Mouse (Mus musculus) CH12.LX (cell line): ENCODE data around the gene Rasgrp3.
A peak's percentile ranks its signal among the peaks of the same experiment; 100 is the strongest.

Source experiments
- CHD2 ChIP-seq: IDR thresholded peaks from 2 replicates; pipeline ENCODE4 v1.6.1; 2011; ENCODE audit warnings: low read length, improper control_type of control experiment
- CTCF ChIP-seq, 2 experiments: IDR thresholded peaks in 1 of 2; conservative IDR thresholded peaks in 1 of 2; 2 replicates each; pipeline ENCODE4 v1.5.1; 2011 to 2012; ENCODE audit warnings: low read depth in 2 of 2, low read length in 2 of 2, improper control_type of control experiment in 1 of 2, inconsistent platforms in 1 of 2, mild to moderate bottlenecking in 1 of 2, moderate library complexity in 1 of 2
- EP300 ChIP-seq: IDR thresholded peaks from 2 replicates; pipeline ENCODE4 v1.6.1; 2011; ENCODE audit warnings: low read length, improper control_type of control experiment
- POLR2A ChIP-seq: IDR thresholded peaks from 2 replicates; pipeline ENCODE4 v1.6.1; 2011; ENCODE audit warnings: low read depth, mild to moderate bottlenecking, improper control_type of control experiment, low read length
- POLR2AphosphoS2 ChIP-seq: IDR thresholded peaks from 2 replicates; pipeline ENCODE4 v1.6.1; 2011; ENCODE audit warnings: low read depth, low read length, improper control_type of control experiment
- RCOR1 ChIP-seq: conservative IDR thresholded peaks from 2 replicates; pipeline ENCODE4 v1.6.1; 2012; ENCODE audit warnings: low read depth, mild to moderate bottlenecking, inconsistent platforms, low read length, improper control_type of control experiment
- TCF12 ChIP-seq: IDR thresholded peaks from 2 replicates; pipeline ENCODE4 v1.6.1; 2014; ENCODE audit warnings: low read depth, mild to moderate bottlenecking, inconsistent platforms, low read length, improper control_type of control experiment

- TF ChIP-seq EP300 (no peak), CHD2 (no peak), CTCF (conservative IDR thresholded peaks at IDR 0.05 in 1 of 2, IDR thresholded peaks at IDR 0.05 in 1 of 2; ENCODE audit: low read depth in 2 of 2, low read length in 2 of 2) (peak; percentile 82 to 84), POLR2AphosphoS2 (no peak), TCF12 (no peak), POLR2A (no peak), RCOR1 (no peak)
These were observed 100.8 kb downstream of the Rasgrp3 start for GRCm38 (mm10) chr17:75536396-75537049.
